Mouse (Mus musculus) heart, postnatal 0 days (tissue): ENCODE measurements at regions not wholly inside any gene's neighbourhood (a gene's known extent, or its start where the extent isn't known, plus 50 kb on each side); places are given as distances from the start of the nearest gene placed in this dataset.

Source experiments
- CTCF ChIP-seq: IDR thresholded peaks from 2 replicates; pipeline ENCODE4 v1.5.1; 2016; ENCODE audit warnings: antibody characterized with exemption, control low read depth, low read depth
- EP300 ChIP-seq: IDR thresholded peaks from 2 replicates; pipeline ENCODE4 v1.6.1; 2016; ENCODE audit warnings: antibody characterized with exemption, low read depth

DNA sequence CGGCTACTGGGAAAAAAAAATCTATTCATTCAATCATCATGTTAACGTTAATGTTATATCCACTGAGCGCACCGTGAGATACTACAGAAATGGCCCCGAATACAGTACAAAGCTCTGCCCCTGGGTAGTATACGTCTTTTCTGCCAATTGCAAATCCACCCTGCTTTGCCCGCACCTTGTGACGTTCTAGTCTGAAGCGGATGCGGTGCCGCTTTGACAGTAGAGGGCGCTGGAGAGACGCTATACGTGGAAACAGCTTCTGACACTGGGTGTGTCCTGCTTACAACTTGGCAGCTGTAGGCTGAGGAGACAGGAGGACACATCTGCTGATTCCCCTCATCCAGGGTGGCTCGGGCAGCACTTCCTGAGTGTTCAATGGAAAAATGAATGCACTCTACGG is 76.1 kb upstream of the Lmcd1 start:
- no peak for TF ChIP-seq EP300
- TF ChIP-seq CTCF, result peak; percentile 92
